Mouse (Mus musculus): ENCODE measurements at regions not wholly inside any gene's neighbourhood (a gene's known extent, or its start where the extent isn't known, plus 50 kb on each side); places are given as distances from the start of the nearest gene placed in this dataset.
A peak's percentile ranks its signal among the peaks of the same experiment; 100 is the strongest.

GRCm38 (mm10) chr11:113087084-113087483, 305.1 kb downstream of the Sox9 start:
- Histone ChIP-seq H3K9me3 (replicated peaks; ENCODE audit: control insufficient read depth, low read length) (no peaks in the 10 kb centered on the region), H3K27ac (ENCODE audit: low read depth, low read length) (no peak overlapping the region), H3K4me1 (ENCODE audit: control insufficient read depth, insufficient read depth, low read length) (0 out of 2 replicates have a peak, but pooled peaks cover 7% of the 10 kb centered on the region), H3K36me3 (ENCODE audit: control insufficient read depth, insufficient read depth, low read length) (no peaks in the 10 kb centered on the region), H3K4me2 (peak overlapping the region; percentile 52), H3K9ac (ENCODE audit: low read depth, low read length) (0 out of 2 replicates have a peak overlapping the region, but pooled peaks have one; percentile 49), H3K4me3 (ENCODE audit: low read depth, low read length) (no peak overlapping the region), H3K27me3 (ENCODE audit: control insufficient read depth, insufficient read depth, low read length) (no peaks in the 10 kb centered on the region)
- 43% methylated on average over 9 of the region's 9 CpGs for WGBS (ENCODE audit: insufficient replicate concordance)
- ATAC-seq (replicated peaks; ENCODE audit: insufficient number of reproducible peaks, low FRiP score, low TSS enrichment): no peak

DNA sequence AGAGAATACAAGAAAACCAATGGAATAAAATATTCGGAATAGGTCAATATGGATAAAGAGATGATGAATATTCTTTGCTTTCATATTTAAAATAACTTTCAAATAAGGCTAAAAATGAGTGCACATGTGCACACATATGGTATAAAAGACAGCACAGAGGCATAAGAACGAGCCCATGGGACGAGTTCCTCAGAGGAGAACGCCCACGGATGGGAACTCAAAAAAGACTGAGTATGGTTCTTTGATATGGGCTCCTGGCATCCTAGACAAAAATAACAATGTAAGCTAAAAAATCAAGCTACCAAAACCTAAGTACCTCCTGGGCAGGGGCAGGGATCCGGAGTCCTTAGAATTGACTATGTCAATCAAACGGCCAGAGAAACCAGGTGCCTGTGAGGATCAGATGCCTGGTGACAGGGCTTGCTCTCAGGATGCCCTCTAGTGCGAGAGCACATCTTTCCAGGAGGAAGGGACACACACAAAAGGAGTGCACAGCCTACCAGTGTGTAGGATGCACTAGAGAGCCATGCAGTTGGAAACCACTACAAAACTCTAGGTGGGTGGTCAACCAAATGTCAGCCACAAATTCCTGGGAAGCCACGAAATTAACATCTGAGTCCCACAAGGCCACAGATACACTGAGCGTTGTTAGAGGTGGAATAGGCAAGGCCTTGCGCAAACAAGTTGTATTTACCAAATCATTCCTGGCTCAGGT, 307.8 kb downstream of the Sox9 start:
- Histone ChIP-seq H3K36me3 (ENCODE audit: control insufficient read depth, insufficient read depth, low read length) (no peaks in the 10 kb centered on the region), H3K4me3 (ENCODE audit: low read depth, low read length) (no peak overlapping the region), H3K27me3 (ENCODE audit: control insufficient read depth, insufficient read depth, low read length) (no peaks in the 10 kb centered on the region), H3K27ac (ENCODE audit: low read depth, low read length) (no peak overlapping the region), H3K4me1 (ENCODE audit: control insufficient read depth, insufficient read depth, low read length) (0 out of 2 replicates have a peak, but pooled peaks cover 7% of the 10 kb centered on the region), H3K9ac (ENCODE audit: low read depth, low read length) (no peak overlapping the region), H3K4me2 (no peak overlapping the region), H3K9me3 (replicated peaks; ENCODE audit: control insufficient read depth, low read length) (no peaks in the 10 kb centered on the region)
- WGBS (ENCODE audit: insufficient replicate concordance): 85% methylated on average over 11 of the region's 11 CpGs
- no peak for ATAC-seq (replicated peaks; ENCODE audit: insufficient number of reproducible peaks, low FRiP score, low TSS enrichment)

GRCm38 (mm10) chr11:113091901-113092568, 310.0 kb downstream of the Sox9 start:
- Histone ChIP-seq H3K4me2 (no peak overlapping the region), H3K27me3 (ENCODE audit: control insufficient read depth, insufficient read depth, low read length) (no peaks in the 10 kb centered on the region), H3K36me3 (ENCODE audit: control insufficient read depth, insufficient read depth, low read length) (no peaks in the 10 kb centered on the region), H3K9me3 (replicated peaks; ENCODE audit: control insufficient read depth, low read length) (no peaks in the 10 kb centered on the region), H3K4me3 (ENCODE audit: low read depth, low read length) (no peak overlapping the region), H3K4me1 (ENCODE audit: control insufficient read depth, insufficient read depth, low read length) (peaks cover 12% of the 10 kb centered on the region; the same call in 1 of the 2 replicates), H3K27ac (ENCODE audit: low read depth, low read length) (no peak overlapping the region), H3K9ac (ENCODE audit: low read depth, low read length) (no peak overlapping the region)
- no peak for ATAC-seq (replicated peaks; ENCODE audit: insufficient number of reproducible peaks, low FRiP score, low TSS enrichment)
- WGBS (ENCODE audit: insufficient replicate concordance): 74% methylated on average over 8 of the region's 8 CpGs

GRCm38 (mm10) chr11:113093895-113094445, 311.9 kb downstream of the Sox9 start:
- H3K4me3 ChIP-seq (ENCODE audit: low read depth, low read length): no peak overlapping the region
- peaks cover 7% of the 10 kb centered on the region; the same call in 1 of the 2 replicates for H3K4me1 ChIP-seq (ENCODE audit: control insufficient read depth, insufficient read depth, low read length)
- no peak overlapping the region for H3K4me2 ChIP-seq
- H3K9me3 ChIP-seq (replicated peaks; ENCODE audit: control insufficient read depth, low read length): no peaks in the 10 kb centered on the region
- no peak overlapping the region for H3K27ac ChIP-seq (ENCODE audit: low read depth, low read length)
- ATAC-seq (replicated peaks; ENCODE audit: insufficient number of reproducible peaks, low FRiP score, low TSS enrichment): no peak
- WGBS (ENCODE audit: insufficient replicate concordance): 88% methylated on average over 13 of the region's 13 CpGs
- H3K36me3 ChIP-seq (ENCODE audit: control insufficient read depth, insufficient read depth, low read length): no peaks in the 10 kb centered on the region
- no peak overlapping the region for H3K9ac ChIP-seq (ENCODE audit: low read depth, low read length)
- H3K27me3 ChIP-seq (ENCODE audit: control insufficient read depth, insufficient read depth, low read length): no peaks in the 10 kb centered on the region

- Histone ChIP-seq H3K27ac (ENCODE audit: low read depth, low read length) (no peak overlapping the region), H3K36me3 (ENCODE audit: control insufficient read depth, insufficient read depth, low read length) (no peaks in the 10 kb centered on the region), H3K4me1 (ENCODE audit: control insufficient read depth, insufficient read depth, low read length) (peaks cover 7% of the 10 kb centered on the region; the same call in 1 of the 2 replicates), H3K4me3 (ENCODE audit: low read depth, low read length) (no peak overlapping the region), H3K27me3 (ENCODE audit: control insufficient read depth, insufficient read depth, low read length) (no peaks in the 10 kb centered on the region), H3K4me2 (no peak overlapping the region), H3K9me3 (replicated peaks; ENCODE audit: control insufficient read depth, low read length) (no peaks in the 10 kb centered on the region), H3K9ac (ENCODE audit: low read depth, low read length) (no peak overlapping the region)
- ATAC-seq (replicated peaks; ENCODE audit: insufficient number of reproducible peaks, low FRiP score, low TSS enrichment): no peak
- 30% methylated on average over 8 of the region's 8 CpGs for WGBS (ENCODE audit: insufficient replicate concordance)
Measured at GRCm38 (mm10) chr11:113095625-113096024, 313.6 kb downstream of the Sox9 start.

DNA sequence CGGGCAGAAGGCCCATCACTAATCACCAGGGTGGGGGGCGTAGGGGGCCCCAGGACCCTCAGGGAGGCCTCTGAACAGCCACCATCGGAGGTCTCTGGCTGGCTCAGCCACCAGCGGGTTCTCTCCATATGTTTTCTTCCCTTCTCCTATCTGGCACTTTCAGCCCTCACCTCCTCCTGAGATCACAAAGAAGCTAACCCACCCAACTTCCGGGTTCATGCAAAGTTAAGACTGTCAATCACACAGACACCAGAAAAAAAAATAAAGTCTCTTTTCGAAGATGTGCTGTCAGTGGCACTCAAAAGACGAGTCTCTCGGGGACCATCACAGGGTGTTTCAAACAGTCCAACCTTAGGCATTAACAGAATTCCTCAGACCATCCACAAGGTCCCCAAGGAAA, 314.2 kb downstream of the Sox9 start:
- no peaks in the 10 kb centered on the region for H3K9me3 ChIP-seq (replicated peaks; ENCODE audit: control insufficient read depth, low read length)
- no peaks in the 10 kb centered on the region for H3K36me3 ChIP-seq (ENCODE audit: control insufficient read depth, insufficient read depth, low read length)
- H3K4me1 ChIP-seq (ENCODE audit: control insufficient read depth, insufficient read depth, low read length): peaks cover 7% of the 10 kb centered on the region; the same call in 1 of the 2 replicates
- H3K9ac ChIP-seq (ENCODE audit: low read depth, low read length): no peak overlapping the region
- no peaks in the 10 kb centered on the region for H3K27me3 ChIP-seq (ENCODE audit: control insufficient read depth, insufficient read depth, low read length)
- H3K4me3 ChIP-seq (ENCODE audit: low read depth, low read length): no peak overlapping the region
- H3K4me2 ChIP-seq: no peak overlapping the region
- 43% methylated on average over 8 of the region's 8 CpGs for WGBS (ENCODE audit: insufficient replicate concordance)
- no peak overlapping the region for H3K27ac ChIP-seq (ENCODE audit: low read depth, low read length)
- no peak; the same call in 1 of the 2 replicates for ATAC-seq (replicated peaks; ENCODE audit: insufficient number of reproducible peaks, low FRiP score, low TSS enrichment)

DNA sequence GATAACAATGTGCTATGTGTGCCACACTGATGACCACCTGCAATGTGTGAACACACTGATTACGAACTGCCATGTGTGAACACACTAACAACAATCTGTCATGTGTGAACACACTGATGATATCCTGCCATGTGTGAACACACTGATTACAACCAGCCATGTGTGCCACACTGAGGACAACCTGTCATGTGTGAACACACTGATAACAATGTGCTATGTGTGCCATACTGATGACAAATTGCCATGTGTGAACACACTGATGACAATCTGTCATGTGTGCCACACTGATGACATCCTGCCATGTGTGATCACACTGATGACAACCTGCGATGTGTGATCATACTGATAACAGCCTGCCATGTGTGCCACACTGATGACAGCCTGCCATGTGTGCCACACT, 316.3 kb downstream of the Sox9 start:
- 88% methylated on average over 2 of the region's 2 CpGs for WGBS (ENCODE audit: insufficient replicate concordance)

GRCm38 (mm10) chr11:113100800-113101199, 318.8 kb downstream of the Sox9 start:
- no peaks in the 10 kb centered on the region for H3K36me3 ChIP-seq (ENCODE audit: control insufficient read depth, insufficient read depth, low read length)
- ATAC-seq (replicated peaks; ENCODE audit: insufficient number of reproducible peaks, low FRiP score, low TSS enrichment): no peak
- no peak overlapping the region for H3K4me2 ChIP-seq
- peaks cover 4% of the 10 kb centered on the region; the same call in 1 of the 2 replicates for H3K4me1 ChIP-seq (ENCODE audit: control insufficient read depth, insufficient read depth, low read length)
- no peaks in the 10 kb centered on the region for H3K27me3 ChIP-seq (ENCODE audit: control insufficient read depth, insufficient read depth, low read length)
- no peaks in the 10 kb centered on the region for H3K9me3 ChIP-seq (replicated peaks; ENCODE audit: control insufficient read depth, low read length)
- 54% methylated on average over 9 of the region's 9 CpGs for WGBS (ENCODE audit: insufficient replicate concordance)
- no peak overlapping the region for H3K4me3 ChIP-seq (ENCODE audit: low read depth, low read length)
- H3K27ac ChIP-seq (ENCODE audit: low read depth, low read length): no peak overlapping the region
- no peak overlapping the region for H3K9ac ChIP-seq (ENCODE audit: low read depth, low read length)

More for the DNA sequence above, 316.3 kb downstream of the Sox9 start:
- H3K4me1 ChIP-seq (ENCODE audit: control insufficient read depth, insufficient read depth, low read length): peaks cover 7% of the 10 kb centered on the region; the same call in 1 of the 2 replicates
- H3K4me2 ChIP-seq: no peak overlapping the region
- no peak overlapping the region for H3K27ac ChIP-seq (ENCODE audit: low read depth, low read length)
- no peak overlapping the region for H3K4me3 ChIP-seq (ENCODE audit: low read depth, low read length)
- no peaks in the 10 kb centered on the region for H3K36me3 ChIP-seq (ENCODE audit: control insufficient read depth, insufficient read depth, low read length)
- H3K9me3 ChIP-seq (replicated peaks; ENCODE audit: control insufficient read depth, low read length): no peaks in the 10 kb centered on the region
- H3K9ac ChIP-seq (ENCODE audit: low read depth, low read length): no peak overlapping the region
- no peaks in the 10 kb centered on the region for H3K27me3 ChIP-seq (ENCODE audit: control insufficient read depth, insufficient read depth, low read length)
- ATAC-seq (replicated peaks; ENCODE audit: insufficient number of reproducible peaks, low FRiP score, low TSS enrichment): no peak

All from heart, embryonic 11.5 days (tissue).